Mouse (Mus musculus): Measurements from ENCODE around the gene Mthfd2. TPM values are rescaled to one million over a fixed set of nuclear protein-coding genes. Genes with fewer than 3 reads are reported as not detected.

The Mthfd2 gene
- polyA plus RNA-seq, 2 experiments, result 44.4 to 67.7 TPM

DNA sequence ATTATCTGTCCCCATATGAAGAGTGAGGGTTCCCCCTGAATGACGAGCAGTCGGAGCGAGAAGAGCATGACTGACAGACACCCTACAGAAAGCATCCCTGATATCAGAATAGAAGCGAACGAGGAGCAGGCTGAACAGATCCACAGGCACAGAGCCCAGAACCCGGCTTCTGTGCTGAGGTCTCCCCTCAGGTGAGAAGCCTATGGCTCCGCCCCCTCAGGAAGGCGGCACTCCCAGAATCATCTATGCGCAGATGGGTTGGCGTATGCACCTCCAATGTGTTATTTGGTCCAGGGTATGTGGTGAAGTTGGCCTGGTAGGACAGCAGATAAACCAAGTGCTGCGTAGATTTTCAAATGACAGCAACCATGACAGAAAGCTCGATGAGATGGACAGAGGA lies 37.4 kb upstream of the Mthfd2 start:
- no peaks in the 10 kb centered on the region for H3K27me3 ChIP-seq (ENCODE audit: control insufficient read depth, insufficient read depth, low read length)
- no peaks in the 10 kb centered on the region for H3K9me3 ChIP-seq (ENCODE audit: control insufficient read depth, low read length)
- no peak for ATAC-seq (ENCODE audit: insufficient read depth)
- H3K4me2 ChIP-seq (ENCODE audit: low read depth), result no peak overlapping the region
- H3K27ac ChIP-seq, result no peak overlapping the region
- peaks cover 22% of the 10 kb centered on the region for H3K36me3 ChIP-seq (replicated peaks; ENCODE audit: control insufficient read depth, insufficient read depth, low read depth)
- TF ChIP-seq CTCF (IDR thresholded peaks at IDR 0.05; ENCODE audit: low read depth) (no peak), EP300 (IDR thresholded peaks at IDR 0.05; ENCODE audit: low read depth) (no peak)
- peaks cover 0 to 8% of the 10 kb centered on the region in 2 experiments; a peak in 2 of 4 replicates for H3K4me1 ChIP-seq (replicated peaks; ENCODE audit: control insufficient read depth in 2 of 2, insufficient read depth in 2 of 2, low read length in 1 of 2)
- DNase-seq (ENCODE audit: low read depth in 3 of 3, low spot score in 3 of 3), result no peak
- no peak overlapping the region for H3K4me3 ChIP-seq (ENCODE audit: insufficient read depth in 1 of 2, low read depth in 2 of 2, low read length in 2 of 2)
- H3K9ac ChIP-seq (replicated peaks), result no peak overlapping the region
- 82% methylated on average over 12 of the region's 12 CpGs for WGBS (ENCODE audit: insufficient replicate concordance)

- Histone ChIP-seq H3K4me3 (ENCODE audit: insufficient read depth in 1 of 2, low read depth in 2 of 2, low read length in 2 of 2) (no peak overlapping the region), H3K4me2 (ENCODE audit: low read depth) (no peak overlapping the region), H3K27me3 (ENCODE audit: control insufficient read depth, insufficient read depth, low read length) (no peaks in the 10 kb centered on the region), H3K9ac (replicated peaks) (no peak overlapping the region), H3K9me3 (ENCODE audit: control insufficient read depth, low read length) (no peaks in the 10 kb centered on the region), H3K27ac (no peak overlapping the region), H3K4me1 (replicated peaks; ENCODE audit: control insufficient read depth in 2 of 2, insufficient read depth in 2 of 2, low read length in 1 of 2) (peaks cover 2 to 11% of the 10 kb centered on the region in 2 experiments), H3K36me3 (replicated peaks; ENCODE audit: control insufficient read depth, insufficient read depth, low read depth) (peaks cover 33% of the 10 kb centered on the region)
- no peak for DNase-seq (ENCODE audit: low read depth in 3 of 3, low spot score in 3 of 3)
- 36% methylated on average over 11 of the region's 11 CpGs for WGBS (ENCODE audit: insufficient replicate concordance)
- ATAC-seq (ENCODE audit: insufficient read depth), result peak; percentile 40; the same call in 1 of the 2 replicates
- TF ChIP-seq CTCF (IDR thresholded peaks at IDR 0.05; ENCODE audit: low read depth), result no peak
- peak; percentile 58 for TF ChIP-seq EP300 (IDR thresholded peaks at IDR 0.05; ENCODE audit: low read depth)
These were observed 36.0 kb upstream of the Mthfd2 start for GRCm38 (mm10) chr6:83361523-83362248.

- peaks cover 66% of the 10 kb centered on the region for H3K36me3 ChIP-seq (replicated peaks; ENCODE audit: control insufficient read depth, insufficient read depth, low read depth)
- no peak overlapping the region for H3K4me2 ChIP-seq (ENCODE audit: low read depth)
- DNase-seq (ENCODE audit: low read depth in 3 of 3, low spot score in 3 of 3), result no peak
- no peaks in the 10 kb centered on the region for H3K27me3 ChIP-seq (ENCODE audit: control insufficient read depth, insufficient read depth, low read length)
- ATAC-seq (ENCODE audit: insufficient read depth), result no peak
- no peak for TF ChIP-seq CTCF (IDR thresholded peaks at IDR 0.05; ENCODE audit: low read depth)
- no peak for TF ChIP-seq EP300 (IDR thresholded peaks at IDR 0.05; ENCODE audit: low read depth)
- H3K27ac ChIP-seq, result no peak overlapping the region
- H3K9ac ChIP-seq (replicated peaks), result no peak overlapping the region; the same call in 1 of the 2 replicates
- 83% methylated on average over 10 of the region's 10 CpGs for WGBS (ENCODE audit: insufficient replicate concordance)
- H3K4me3 ChIP-seq (ENCODE audit: insufficient read depth in 1 of 2, low read depth in 2 of 2, low read length in 2 of 2), result no peak overlapping the region
- no peaks in the 10 kb centered on the region for H3K9me3 ChIP-seq (ENCODE audit: control insufficient read depth, low read length)
- peaks cover 15 to 22% of the 10 kb centered on the region in 2 experiments for H3K4me1 ChIP-seq (replicated peaks; ENCODE audit: control insufficient read depth in 2 of 2, insufficient read depth in 2 of 2, low read length in 1 of 2)
These were observed 31.7 kb upstream of the Mthfd2 start for GRCm38 (mm10) chr6:83357436-83357835.

GRCm38 (mm10) chr6:83356569-83357138 lies 30.9 kb upstream of the Mthfd2 start:
- Histone ChIP-seq H3K4me2 (ENCODE audit: low read depth) (peak overlapping the region; percentile 3; the same call in 1 of the 2 replicates), H3K36me3 (replicated peaks; ENCODE audit: control insufficient read depth, insufficient read depth, low read depth) (peaks cover 66% of the 10 kb centered on the region), H3K9ac (replicated peaks) (peak overlapping the region; percentile 3; the same call in 1 of the 2 replicates), H3K9me3 (ENCODE audit: control insufficient read depth, low read length) (no peaks in the 10 kb centered on the region), H3K27ac (peak overlapping the region; percentile 44), H3K27me3 (ENCODE audit: control insufficient read depth, insufficient read depth, low read length) (no peaks in the 10 kb centered on the region), H3K4me3 (ENCODE audit: insufficient read depth in 1 of 2, low read depth in 2 of 2, low read length in 2 of 2) (no peak overlapping the region), H3K4me1 (replicated peaks; ENCODE audit: control insufficient read depth in 2 of 2, insufficient read depth in 2 of 2, low read length in 1 of 2) (peaks cover 18 to 24% of the 10 kb centered on the region in 2 experiments)
- ATAC-seq (ENCODE audit: insufficient read depth) (peak; percentile 12; the same call in 1 of the 2 replicates), DNase-seq (ENCODE audit: low read depth in 3 of 3, low spot score in 3 of 3) (peak; percentile 57 to 67 (median 66))
- no peak for TF ChIP-seq EP300 (IDR thresholded peaks at IDR 0.05; ENCODE audit: low read depth)
- peak; percentile 99 for TF ChIP-seq CTCF (IDR thresholded peaks at IDR 0.05; ENCODE audit: low read depth)
- 26% methylated on average over 7 of the region's 7 CpGs for WGBS (ENCODE audit: insufficient replicate concordance)

Measured in liver, embryonic 14.5 days (tissue).